Mouse (Mus musculus) erythroblast, adult 5-6 weeks (primary cell): ENCODE results near the gene Cox4i2. TPM values are rescaled to one million over a fixed set of nuclear protein-coding genes. Genes with fewer than 3 reads are reported as not detected.

ENCODE experiments used
- ATAC-seq: replicated peaks from 2 replicates; pipeline ENCODE4 v1.8.0; 2016; ENCODE audit warnings: moderate number of reproducible peaks, mild to moderate bottlenecking, moderate TSS enrichment, inconsistent platforms; ENCODE audit not compliant: poor library complexity, low FRiP score, severe bottlenecking
- total RNA-seq, 2 experiments: library from RNA; stranded (forward) in 1 of 2; stranded (reverse) in 1 of 2; fragments of 150-400 nt in 1 of 2; fragments of 200-764, 138-1000 nt in 1 of 2; gene quantifications; 2 replicates each; pipeline versions ENCODE4 v1.2.3 to v1.2.4; 2015 to 2017; ENCODE audit warnings: low replicate concordance in 2 of 2

The Cox4i2 gene
- total RNA-seq (2015; ENCODE audit: low replicate concordance) (not detected in 2 replicates), total RNA-seq (2017; ENCODE audit: low replicate concordance) (not detected in 2 replicates)

DNA sequence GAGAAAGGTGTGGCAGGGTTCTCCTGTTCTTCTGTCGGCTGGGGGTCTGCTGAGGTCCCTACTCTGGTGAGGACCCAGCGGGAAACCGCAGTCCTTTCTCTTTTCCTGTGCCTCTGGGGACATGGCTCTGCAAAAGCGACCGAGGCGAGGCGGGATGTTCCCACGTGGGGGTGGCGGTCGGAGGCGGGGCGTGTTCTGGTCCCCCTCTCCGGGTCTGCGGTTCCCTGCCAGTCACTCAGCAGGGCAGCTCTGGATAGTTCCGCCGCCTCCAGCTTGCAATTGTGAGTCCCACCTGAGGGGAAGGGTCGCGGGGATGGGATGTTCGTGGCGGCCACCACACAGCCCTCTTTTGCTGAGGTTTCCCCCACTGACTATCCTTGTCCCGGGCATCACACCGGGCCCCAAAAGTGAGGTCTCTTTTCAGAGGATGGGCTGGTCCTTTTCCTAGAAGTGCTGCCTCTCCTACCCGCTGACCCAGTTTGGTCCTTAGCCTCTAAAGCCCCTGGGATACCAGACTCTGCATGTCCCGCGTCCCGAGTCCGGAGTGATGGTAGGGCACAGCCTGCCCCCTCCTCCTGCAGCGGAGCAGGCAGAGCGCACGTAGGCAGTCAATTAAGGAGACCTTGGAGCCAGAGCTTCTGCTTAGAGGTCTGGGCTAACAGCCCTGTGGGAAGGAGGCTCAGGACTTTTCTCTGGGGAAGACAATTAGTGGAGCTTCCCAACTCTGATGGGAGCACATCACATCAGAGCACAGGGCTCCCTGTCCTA, at the start of gene Cox4i2:
Gene Cox4i2, plus strand, starts transcription at position 230 of the 768 bp plus-strand sequence.
- ATAC-seq: no peak

DNA sequence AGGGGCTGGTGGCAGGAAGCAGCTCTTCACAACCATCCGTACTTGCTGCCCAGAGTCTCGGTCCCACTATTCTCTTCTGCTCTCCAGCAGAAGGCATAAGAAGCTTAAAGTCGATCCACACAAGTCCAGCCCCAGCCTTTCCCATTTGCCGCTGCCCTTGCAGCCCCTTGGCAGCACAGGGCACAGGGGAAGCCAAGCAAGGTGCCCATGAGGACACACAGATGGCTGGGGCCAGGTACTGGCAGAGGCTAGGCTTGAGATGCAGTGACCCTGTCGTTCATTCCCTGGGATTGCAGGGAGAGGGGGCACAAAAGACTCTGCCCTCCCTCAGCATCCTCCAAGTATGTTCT, 49.7 kb upstream of the Cox4i2 start:
- no peak for ATAC-seq

DNA sequence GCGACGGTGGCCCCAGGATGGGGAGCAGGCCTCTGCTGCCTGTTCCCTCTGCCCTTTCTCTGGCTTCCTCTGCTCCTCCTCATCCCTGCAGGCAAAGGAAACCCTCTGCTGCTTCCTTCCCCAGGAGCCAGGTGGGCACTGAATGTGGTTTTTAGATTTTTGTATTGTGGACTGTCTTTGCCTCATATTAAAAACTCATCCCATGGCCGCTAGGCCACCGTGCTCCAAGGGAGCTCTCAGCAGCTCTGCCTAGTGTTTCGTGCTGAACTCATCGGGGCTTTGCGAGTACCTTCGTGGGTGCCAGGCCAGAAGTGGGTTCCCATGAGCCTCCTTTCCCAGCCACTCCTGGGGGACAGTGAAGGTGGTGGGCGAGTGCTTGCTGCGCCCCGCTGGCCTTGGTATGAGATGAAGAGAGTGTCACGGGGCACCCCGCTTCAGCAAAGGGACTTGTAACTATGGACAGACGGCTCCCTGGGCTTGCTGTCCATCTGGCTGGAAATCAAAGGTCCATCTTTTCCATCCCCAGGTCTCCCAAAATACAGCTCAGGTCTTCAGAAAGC, 49.1 kb upstream of the Cox4i2 start:
- ATAC-seq: no peak

DNA sequence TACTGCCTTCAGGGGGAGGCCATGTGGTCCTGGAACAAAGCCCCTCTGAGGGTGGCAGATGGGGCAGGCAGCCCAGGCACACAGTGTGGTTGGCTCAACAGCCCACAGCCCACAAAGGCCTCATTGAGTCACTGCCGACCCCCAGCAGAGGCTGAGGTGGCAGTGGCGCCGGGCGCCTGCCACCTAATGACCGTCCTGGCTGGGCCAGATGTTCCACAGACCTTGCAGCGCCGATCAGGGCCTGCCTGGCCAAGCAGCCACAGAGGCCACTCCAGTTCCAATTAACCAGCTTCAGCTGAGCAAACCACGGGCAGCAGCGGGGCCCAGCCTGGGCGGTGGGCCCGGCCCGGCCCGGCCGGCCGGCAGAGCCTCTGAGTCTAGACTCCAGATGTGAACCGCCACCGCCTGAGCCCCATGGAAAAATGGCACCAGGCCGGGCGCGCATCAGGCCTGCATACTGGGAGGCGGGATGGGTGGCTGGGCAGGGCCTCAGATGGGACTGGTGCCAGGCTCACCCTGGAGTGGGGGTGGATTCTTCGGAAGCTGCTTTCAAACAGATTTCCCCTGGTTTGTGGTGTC, 47.9 kb upstream of the Cox4i2 start:
- no peak for ATAC-seq

DNA sequence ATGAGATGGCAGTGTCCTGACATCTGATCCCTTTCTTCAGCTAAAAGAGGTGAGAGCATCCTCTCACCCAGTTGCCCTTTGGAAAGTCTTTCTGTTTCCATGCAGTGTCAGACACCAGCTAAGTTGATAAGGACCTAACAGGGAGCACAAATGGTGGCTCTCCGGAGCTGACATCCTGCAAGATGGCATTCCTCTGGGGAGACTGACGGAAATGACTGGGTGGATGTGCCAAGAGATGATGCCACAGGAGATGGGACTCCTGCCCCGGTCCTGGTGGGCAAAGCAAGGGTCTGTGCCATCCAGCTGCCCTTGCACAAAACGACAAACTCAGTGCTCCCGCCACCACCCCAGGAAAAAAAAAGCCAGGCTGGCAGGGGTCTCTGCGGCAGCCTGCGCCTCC, 46.8 kb upstream of the Cox4i2 start:
- ATAC-seq: no peak

DNA sequence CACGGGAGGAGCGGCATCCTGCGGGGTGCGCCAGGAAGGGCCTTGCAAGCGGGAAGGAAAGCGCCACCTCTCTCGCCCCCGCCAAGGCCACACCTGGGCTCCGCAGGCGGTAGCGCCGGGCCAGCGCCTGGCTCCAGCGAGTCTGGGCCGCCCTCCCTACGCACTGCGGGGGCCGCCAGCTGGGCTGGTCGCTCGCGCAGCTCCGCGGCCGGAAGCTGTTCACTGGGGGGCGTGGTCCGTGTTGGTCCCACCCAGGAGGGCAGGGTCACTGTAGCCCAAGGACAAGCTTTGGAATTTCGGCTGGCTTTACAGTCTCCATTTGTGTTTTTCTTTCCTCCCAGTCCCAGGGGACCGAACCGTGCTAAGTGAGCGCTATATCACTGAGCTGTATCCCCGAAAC, 46.3 kb upstream of the Cox4i2 start:
- no peak for ATAC-seq

DNA sequence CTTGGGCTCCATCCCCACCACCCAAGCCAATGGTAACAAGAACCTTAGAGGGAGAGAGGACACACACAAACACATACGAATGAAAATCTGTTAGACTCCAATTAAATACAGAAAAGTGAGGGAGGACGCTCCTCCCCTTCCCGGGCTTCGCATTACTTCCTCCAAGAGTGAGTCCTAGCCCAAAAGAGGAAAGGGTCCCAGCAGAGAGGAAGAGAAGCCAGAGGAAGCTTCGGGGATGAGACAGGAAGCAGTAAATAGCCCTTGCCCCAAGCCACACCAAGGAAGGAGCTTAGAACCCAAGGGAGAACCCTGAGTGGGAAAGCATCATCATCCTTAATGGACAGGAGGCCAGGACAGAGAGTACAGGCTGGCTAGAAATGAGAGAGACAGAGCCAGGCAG, 44.9 kb upstream of the Cox4i2 start:
- no peak for ATAC-seq

DNA sequence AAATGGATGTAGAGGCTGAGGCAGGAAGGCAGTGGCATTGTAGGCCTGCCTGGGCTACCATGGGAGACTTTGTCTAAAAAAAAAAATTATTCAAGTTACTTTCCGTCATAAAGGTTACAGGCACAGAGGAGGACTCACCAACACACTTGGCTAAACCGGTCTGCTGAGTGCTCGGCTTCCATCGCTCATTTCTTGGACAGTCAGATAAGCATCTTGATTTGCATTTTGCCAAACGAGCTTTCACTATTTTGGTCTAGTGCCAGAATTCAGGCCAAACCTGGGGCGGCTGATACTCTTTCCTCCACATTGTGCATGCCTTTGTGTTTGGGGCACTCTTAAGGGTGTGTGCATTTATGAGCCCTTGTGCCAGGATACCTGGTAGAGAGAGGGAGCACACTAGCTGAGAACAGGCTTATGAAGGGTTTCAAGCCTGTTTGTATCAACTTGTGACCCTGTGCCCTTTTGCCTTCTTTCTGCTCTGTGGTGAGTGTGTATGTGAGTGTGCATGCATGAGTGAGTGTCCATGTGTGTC, 37.7 kb upstream of the Cox4i2 start:
- ATAC-seq: no peak

DNA sequence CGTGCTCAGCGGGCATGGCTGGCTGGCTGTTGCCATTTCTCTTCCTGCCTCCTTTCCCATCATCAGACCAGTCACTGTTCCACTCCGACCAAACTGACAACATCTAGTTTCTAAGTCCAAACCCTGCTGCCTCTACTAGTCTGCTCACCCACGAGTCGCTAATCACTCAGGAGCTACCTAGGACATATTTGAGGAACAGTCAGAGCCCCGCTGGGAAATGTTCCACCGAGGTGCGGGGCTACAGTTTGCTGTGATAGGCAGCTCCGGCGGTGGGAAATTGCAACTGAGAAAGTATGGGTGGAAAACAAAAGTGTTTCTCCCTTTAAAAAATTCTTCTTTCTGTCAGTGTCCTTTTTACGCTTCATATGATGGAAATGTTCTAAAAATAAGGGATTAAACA, 36.3 kb upstream of the Cox4i2 start:
- ATAC-seq: no peak

DNA sequence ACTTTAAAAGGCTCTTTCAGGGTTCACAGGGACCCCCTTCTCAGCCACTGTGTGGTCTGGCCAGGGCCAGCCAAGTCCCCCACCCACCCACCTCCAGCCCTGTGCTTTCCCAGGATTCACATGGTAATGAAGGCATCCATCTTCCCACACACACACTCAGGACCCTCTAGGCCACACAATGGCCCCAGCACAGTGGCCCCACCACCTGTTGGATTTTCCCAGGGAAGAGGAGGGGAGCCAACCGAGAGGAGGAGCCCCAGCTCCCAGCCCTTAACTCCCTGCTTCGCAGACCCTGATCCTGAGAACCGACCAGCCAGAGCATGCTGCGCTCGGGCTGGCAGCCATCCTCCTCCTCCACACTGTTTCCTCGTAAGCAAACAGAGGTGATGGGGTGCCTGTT, 35.9 kb upstream of the Cox4i2 start:
- no peak for ATAC-seq

DNA sequence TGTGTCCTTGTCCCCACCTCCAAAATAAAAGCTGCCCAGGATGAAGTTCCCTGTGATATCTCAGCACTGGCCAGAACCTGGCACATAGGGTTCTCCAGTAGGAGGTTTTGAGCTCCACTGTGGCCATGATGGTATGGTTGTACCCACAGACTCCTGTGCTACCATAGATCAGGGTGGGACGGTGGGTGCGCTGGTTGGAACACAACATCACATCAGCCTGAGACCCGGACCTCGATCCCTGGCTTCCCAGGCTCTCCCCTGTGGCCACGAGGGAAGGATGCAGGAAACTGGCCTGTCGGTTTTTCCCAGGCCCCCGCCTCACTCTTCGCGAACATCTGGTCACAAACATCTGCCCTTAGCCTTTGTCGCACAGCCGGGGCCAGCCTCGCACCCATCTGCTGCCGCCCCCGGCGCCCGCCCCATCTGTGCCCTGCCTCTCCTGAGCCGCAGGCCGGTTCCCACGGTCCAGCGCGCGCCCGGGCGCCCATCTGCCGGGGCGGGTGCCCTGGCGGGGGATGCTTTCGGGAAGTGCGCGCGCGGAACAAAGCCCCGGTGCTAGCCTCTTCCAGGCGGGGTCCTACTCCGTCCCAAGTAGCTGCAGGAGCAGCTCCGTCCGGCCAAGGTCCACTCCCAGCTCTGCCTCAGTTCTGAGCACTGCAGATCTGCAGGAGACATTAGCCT, 30.2 kb upstream of the Cox4i2 start:
- ATAC-seq: no peak

DNA sequence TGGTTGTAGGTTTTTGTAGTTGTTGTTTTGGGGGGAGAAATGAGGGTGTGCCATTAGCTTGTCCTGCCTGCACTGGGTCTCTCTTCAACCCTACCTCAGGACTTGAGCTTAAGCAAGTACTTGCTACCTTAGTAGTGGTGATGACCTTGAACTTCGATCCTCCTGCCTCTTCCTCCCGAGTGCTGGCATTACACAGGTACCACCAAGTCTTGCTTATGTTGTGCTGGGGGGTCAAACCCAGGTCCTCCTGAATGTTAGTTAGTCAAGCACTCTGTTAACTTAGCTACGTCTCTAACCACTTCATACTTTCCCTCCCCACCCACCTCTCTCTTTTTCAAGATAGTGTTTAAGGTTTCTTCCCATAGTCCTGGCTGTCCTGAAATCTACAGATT, 29.6 kb upstream of the Cox4i2 start:
- ATAC-seq: no peak

DNA sequence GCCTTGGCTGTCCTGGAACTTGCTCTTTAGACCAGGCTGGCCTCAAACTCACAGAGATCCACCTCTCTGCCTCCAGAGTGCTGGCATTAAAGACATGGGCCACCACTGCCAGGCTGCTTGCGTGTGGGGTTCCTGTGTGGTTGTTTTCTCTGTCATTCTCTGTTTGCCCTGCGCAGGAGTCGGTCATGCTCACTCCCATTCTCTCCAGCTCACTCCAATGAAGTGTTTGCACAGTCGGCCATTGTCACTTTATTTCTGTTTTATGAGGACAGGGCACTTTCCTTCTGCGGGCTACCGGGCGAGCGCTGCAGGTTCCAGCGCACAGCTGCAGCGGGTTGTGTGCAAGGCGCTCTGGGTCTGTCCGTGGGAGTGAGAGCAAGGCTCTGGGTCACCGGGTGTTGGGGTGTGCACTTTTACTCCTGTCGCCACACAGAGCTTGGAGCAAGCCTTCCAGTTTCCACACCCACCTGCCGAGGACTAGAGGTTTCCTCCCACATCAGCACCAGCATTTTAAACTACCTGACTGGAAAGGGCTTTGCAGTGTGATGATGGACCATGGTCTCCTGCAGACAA, 28.7 kb upstream of the Cox4i2 start:
- ATAC-seq: no peak

DNA sequence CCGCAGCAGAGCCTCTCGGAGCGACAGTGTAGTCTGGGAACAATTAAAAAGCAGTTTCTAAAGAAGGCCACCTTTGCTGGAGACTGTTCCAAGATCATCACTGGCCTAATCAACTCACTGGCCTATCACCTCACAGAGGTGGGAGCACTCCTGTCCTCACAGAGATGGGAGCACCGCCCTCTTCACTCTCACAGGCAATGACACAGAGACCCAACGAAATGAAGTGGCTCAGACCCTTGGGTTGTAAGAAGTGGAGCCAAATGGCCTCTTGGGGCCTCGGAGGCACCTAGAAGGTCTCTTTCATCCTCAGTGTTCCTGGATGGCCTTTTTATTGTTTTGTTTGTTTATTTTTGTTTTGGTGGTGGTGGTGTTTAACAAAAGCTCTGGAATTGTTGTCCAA, 27.8 kb upstream of the Cox4i2 start:
- ATAC-seq: no peak

DNA sequence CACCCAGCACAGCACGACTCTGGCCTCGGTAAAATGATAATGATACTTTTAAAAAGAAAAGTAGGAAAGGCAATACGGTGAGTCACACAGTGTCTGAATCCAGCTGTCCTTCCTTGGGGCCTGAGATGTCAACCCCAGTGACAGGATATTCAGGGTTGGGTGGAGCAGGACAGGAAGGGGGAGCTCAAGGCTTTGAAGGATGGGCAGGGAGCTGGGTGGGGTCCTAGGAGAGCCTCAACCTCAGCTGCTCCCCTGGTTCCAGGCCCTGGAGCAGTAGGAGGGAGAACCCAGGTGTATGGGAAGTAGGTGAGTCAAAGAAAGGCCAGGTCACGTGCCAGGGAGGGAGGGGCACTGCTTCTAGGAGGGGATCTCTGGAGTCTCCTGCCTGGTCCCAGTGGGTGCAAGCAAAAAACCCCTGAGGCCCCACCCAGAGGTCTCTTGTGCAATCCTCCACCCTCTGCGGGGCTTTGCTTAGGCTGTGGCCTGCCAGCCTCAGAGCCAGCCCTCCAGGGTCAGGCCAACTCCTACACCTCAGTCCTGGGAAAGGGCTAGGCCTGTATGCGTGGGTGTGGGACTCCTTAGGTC, 27.1 kb upstream of the Cox4i2 start:
- ATAC-seq: no peak

DNA sequence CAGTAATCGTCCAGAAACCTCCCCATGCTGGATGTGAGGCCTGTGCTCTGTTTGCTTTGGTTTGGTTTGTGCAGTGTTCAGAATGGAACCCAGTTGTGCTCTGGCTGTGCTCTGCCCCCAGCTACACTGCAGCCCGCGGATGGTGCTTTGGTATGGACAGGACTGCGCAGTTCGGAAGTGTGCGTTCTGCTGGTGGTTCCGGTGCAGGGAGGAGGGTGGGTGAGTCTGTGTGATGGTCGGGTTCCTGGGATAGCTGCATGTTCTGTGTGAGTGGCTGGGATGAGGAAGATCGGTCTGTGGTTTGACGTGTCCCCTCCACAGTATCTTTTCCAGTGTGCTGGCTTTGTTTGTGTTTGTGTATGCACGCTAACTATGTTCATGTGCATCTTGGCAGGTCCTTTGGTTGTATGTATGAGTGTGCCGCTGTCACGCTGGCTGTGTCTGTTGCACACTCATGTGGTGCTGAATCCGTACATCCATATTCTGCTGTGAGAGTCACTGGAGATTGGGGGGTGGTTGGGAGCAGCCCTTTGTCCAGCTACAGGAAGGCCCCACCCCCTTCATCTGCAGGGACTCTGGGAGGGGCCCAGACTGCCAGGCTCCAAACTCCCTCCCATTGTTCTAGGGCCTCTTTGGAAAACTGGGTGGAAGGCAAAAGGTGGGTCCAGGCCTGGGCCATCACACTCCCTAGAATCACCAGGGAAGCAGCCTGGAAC, 26.0 kb upstream of the Cox4i2 start:
- no peak for ATAC-seq

DNA sequence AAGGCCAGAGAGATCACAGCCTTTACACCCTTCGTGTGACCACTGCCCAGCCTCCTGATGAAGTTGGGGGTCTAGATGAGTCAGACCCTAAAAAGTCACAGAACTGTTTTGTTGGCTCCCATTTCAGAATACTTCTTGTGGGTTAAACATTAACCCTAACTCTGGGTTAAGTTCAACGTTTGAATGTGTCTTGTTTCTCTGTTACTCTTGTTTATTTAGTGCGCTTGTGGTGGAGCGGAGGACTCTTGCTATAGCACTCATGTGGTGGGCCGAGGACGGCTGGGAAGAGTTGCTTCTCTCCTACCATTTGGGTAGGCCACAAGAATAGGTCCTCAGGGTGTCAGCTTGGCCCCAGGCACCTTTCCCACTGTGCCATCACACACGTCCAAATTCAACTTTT, 25.4 kb upstream of the Cox4i2 start:
- ATAC-seq: no peak

DNA sequence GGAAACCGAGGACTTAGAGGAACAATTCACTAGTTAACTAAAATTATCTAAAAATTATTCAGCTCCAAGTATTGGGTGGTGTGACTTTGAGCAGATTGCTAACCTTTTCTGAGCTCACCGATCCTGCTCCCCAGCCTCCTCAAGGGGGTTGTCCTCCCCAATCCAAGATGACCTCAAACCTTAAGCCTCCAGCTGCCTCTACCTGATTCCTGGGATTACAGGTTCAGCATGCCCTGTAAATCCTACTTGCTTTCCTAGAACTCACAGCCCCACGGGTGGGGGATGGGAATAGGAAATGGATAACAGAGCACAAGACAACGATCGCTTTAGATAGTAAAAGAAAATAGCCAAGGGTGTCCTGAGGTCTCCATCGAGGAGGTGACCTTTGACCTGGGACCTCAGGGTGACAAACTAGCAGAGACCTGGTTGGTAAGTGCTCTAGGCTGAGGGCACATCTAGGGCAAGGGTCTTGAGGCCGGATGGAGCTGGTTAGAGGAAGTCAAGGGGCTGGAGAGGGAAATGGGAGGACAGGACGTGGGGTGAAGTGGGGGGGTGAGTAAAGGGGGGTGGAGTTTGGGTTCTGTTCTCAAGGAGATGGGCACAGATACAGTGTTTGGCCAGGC, 24.8 kb upstream of the Cox4i2 start:
- no peak for ATAC-seq

DNA sequence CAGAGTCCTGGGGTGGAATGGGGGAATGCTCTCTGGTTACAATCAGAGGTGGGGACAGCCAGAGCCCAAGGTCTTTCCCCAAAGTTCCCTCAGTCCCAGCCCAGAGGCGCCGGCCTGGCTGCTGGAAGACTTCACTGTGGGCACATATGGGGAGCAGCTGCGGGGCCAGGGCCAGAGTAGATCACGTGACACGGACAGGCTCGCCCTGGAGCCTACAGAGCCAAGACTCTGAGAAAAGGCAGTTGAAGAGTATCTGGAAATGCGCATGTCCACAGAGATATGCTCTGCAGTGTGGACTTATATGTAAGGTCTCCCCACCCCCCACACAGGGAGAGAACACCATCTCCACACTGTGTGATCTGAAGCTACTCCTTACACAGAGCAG, 24.3 kb upstream of the Cox4i2 start:
- no peak for ATAC-seq
